Mouse (Mus musculus) embryonic fibroblast, embryonic 13.5 days (primary cell): ENCODE measurements around the gene Tpm3.

ENCODE experiments used
- CTCF ChIP-seq: IDR thresholded peaks from 2 replicates; pipeline ENCODE4 v1.5.1; 2011; ENCODE audit warnings: mild to moderate bottlenecking, control low read depth, low read length, moderate library complexity, borderline replicate concordance; ENCODE audit not compliant: insufficient read depth
- POLR2A ChIP-seq: IDR thresholded peaks from 2 replicates; pipeline ENCODE4 v1.6.1; 2011; ENCODE audit warnings: low read depth, mild to moderate bottlenecking, control low read depth, low read length, moderate library complexity

- TF ChIP-seq CTCF (no peak), POLR2A (no peak; the same call in none of the 2 replicates)
These were observed 6.8 kb downstream of the Tpm3 start for GRCm38 (mm10) chr3:90079133-90079762.
